Mouse (Mus musculus): ENCODE data around the gene Tmem30a. TPM values are rescaled to one million over a fixed set of nuclear protein-coding genes. Genes with fewer than 3 reads are reported as not detected.

Gene Tmem30a
- 109 and 111 TPM in 2 replicates for polyA plus RNA-seq (2016; fragmentation: Nextera tagmentation; extraction: Ambion mirVana)

DNA sequence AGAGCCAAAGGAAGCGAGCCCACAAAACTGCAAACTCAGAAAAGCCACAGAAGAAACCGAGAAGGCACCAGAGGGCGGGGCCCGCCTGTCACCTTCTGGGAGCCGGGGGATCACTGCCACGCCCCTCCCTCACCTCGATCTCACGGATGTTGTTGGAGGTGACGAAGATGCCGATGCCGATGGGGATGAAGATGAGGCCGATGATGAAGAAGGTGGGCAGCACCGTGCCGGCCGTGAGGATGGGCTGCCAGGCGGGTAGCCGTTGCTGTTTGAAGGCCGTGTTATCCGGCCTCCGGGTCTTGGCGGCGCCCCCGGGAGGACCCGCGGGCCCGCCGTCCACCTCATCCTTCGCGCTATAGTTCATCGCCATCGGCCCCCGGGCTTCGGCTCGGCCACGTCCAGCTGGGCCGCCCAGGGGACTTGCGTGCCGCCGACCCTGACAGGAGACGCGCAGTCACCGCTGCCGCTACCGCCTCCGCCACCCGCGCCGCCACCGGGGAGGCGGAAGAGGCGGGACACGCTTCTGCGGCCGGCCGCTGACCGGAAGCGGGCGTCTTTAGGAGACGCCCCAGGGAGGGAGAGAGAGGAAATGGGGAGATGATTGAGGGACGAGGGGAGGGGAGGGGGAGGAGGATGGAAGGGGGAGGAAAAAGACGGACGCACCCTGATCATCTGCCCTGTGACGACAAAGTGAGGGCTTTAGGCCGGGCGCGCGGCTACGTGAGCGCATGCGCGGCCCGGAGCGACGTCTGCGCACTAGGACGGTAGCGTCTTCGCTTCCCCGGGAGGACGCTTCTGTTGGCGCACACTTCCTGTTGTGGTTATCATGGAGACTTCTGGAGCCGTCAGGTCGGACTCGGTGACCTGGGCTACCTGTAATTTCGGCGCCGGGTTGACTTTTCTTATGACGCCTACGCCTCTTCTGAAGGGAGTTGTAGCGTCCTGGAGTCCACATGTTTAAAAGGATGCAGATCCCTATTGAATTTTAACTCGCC lies at the start of gene Tmem30a:
TSS of gene Tmem30a (minus strand) at position 667 of the 995 bp plus-strand sequence.
- WGBS = under 1% methylated on average over 90 of the region's 91 CpGs
- no peaks in the 10 kb centered on the region for H3K27me3 ChIP-seq (replicated peaks)

DNA sequence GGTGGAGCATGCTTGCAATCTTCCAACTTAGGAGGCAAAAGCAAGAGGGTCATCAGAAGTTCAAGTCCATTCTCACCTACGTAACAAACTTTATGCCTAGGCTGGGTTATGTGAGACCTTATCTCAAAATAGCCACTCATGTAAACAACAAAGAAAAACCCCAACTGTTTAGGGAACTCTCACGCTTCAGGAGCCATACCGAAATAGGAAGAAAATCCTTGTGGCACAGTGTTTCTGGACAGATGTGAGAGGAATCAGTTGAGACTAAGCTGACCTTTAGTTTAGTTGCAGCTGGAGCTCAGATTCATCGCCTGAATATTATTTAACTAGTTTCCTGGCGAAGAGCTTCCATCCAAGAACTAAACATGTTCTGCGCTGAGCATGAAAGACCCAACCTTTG lies 49.3 kb upstream of the Tmem30a start:
- H3K4me2 ChIP-seq = no peak overlapping the region
- H3K4me1 ChIP-seq (replicated peaks) = 0 out of 2 replicates have a peak, but pooled peaks cover 11% of the 10 kb centered on the region
- 76% methylated on average over 6 of the region's 6 CpGs for WGBS
- H3K9me3 ChIP-seq (replicated peaks) = no peaks in the 10 kb centered on the region
- H3K27me3 ChIP-seq (replicated peaks) = no peaks in the 10 kb centered on the region
- H3K9ac ChIP-seq = no peak overlapping the region
- H3K36me3 ChIP-seq = peaks cover 6% of the 10 kb centered on the region
- H3K4me3 ChIP-seq = no peak overlapping the region
- no peak for ATAC-seq (ENCODE audit: insufficient number of reproducible peaks, low FRiP score)
- H3K27ac ChIP-seq (ENCODE audit: poor library complexity, severe bottlenecking) = no peak overlapping the region

More for the DNA sequence above, at the start of gene Tmem30a:
- ATAC-seq (ENCODE audit: insufficient number of reproducible peaks, low FRiP score) = peak; percentile 95
- Histone ChIP-seq H3K9me3 (replicated peaks) (no peaks in the 10 kb centered on the region), H3K27ac (ENCODE audit: poor library complexity, severe bottlenecking) (peak within 1 kb of the TSS; percentile 90), H3K4me1 (replicated peaks) (0 out of 2 replicates have a peak, but pooled peaks cover 9% of the 10 kb centered on the region), H3K9ac (peak within 1 kb of the TSS; percentile 94), H3K36me3 (no peaks in the 10 kb centered on the region), H3K4me3 (peak within 1 kb of the TSS; percentile 93), H3K4me2 (peak within 1 kb of the TSS; percentile 80)

- ATAC-seq (ENCODE audit: insufficient number of reproducible peaks, low FRiP score) = no peak
- Histone ChIP-seq H3K4me2 (no peak overlapping the region), H3K4me1 (replicated peaks) (0 out of 2 replicates have a peak, but pooled peaks cover 11% of the 10 kb centered on the region), H3K27ac (ENCODE audit: poor library complexity, severe bottlenecking) (no peak overlapping the region), H3K9ac (no peak overlapping the region), H3K9me3 (replicated peaks) (no peaks in the 10 kb centered on the region), H3K27me3 (replicated peaks) (no peaks in the 10 kb centered on the region), H3K36me3 (no peaks in the 10 kb centered on the region; the same call in 1 of the 2 replicates), H3K4me3 (no peak overlapping the region)
Observed at GRCm38 (mm10) chr9:79842028-79842427, 48.7 kb upstream of the Tmem30a start.

- Histone ChIP-seq H3K27me3 (replicated peaks) (no peaks in the 10 kb centered on the region), H3K27ac (ENCODE audit: poor library complexity, severe bottlenecking) (no peak overlapping the region), H3K36me3 (no peaks in the 10 kb centered on the region), H3K4me1 (replicated peaks) (peaks cover 17% of the 10 kb centered on the region), H3K4me3 (no peak overlapping the region), H3K9ac (no peak overlapping the region), H3K9me3 (replicated peaks) (no peaks in the 10 kb centered on the region), H3K4me2 (no peak overlapping the region)
- WGBS = 87% methylated on average over 1 of the region's 1 CpGs
- ATAC-seq (ENCODE audit: insufficient number of reproducible peaks, low FRiP score) = no peak
Observed at GRCm38 (mm10) chr9:79831294-79831693, 38.0 kb upstream of the Tmem30a start.

DNA sequence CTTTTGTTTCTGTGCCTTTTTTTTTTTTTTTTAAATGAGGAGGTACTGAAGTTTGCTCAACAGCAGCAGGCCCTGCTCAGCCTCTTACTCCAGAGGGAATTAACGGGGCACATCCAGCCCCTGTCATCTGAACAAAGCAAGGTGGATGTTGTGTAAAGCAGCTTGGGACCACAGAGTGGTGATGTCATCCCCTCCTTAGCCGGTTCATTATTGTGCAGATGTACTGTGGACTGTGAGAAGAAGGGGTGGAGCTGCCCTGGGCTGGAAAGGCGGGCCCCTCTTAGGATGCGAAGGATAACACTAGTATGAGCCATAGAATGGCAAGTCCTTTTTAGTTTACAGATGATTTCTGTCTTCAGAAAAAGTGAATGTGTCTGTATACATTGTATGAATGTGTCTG lies 37.6 kb upstream of the Tmem30a start:
- WGBS = 36% methylated on average over 4 of the region's 4 CpGs
- H3K9me3 ChIP-seq (replicated peaks) = no peaks in the 10 kb centered on the region
- no peak overlapping the region for H3K9ac ChIP-seq
- H3K27me3 ChIP-seq (replicated peaks) = no peaks in the 10 kb centered on the region
- ATAC-seq (ENCODE audit: insufficient number of reproducible peaks, low FRiP score) = no peak
- H3K4me1 ChIP-seq (replicated peaks) = peaks cover 17% of the 10 kb centered on the region
- no peak overlapping the region for H3K4me2 ChIP-seq
- 0 out of 2 replicates have a peak overlapping the region, but pooled peaks have one; percentile 8 for H3K27ac ChIP-seq (ENCODE audit: poor library complexity, severe bottlenecking)
- H3K36me3 ChIP-seq = no peaks in the 10 kb centered on the region
- no peak overlapping the region for H3K4me3 ChIP-seq

GRCm38 (mm10) chr9:79829842-79830800 lies 36.8 kb upstream of the Tmem30a start:
- whole genome bisulfite sequencing = 58% methylated on average over 23 of the region's 23 CpGs
- H3K4me2 ChIP-seq = peak overlapping the region; percentile 38
- H3K27ac ChIP-seq (ENCODE audit: poor library complexity, severe bottlenecking) = 0 out of 2 replicates have a peak overlapping the region, but pooled peaks have one; percentile 8
- no peaks in the 10 kb centered on the region for H3K9me3 ChIP-seq (replicated peaks)
- H3K36me3 ChIP-seq = no peaks in the 10 kb centered on the region
- peaks cover 17% of the 10 kb centered on the region for H3K4me1 ChIP-seq (replicated peaks)
- no peak overlapping the region for H3K4me3 ChIP-seq
- no peaks in the 10 kb centered on the region for H3K27me3 ChIP-seq (replicated peaks)
- ATAC-seq (ENCODE audit: insufficient number of reproducible peaks, low FRiP score) = no peak
- H3K9ac ChIP-seq = no peak overlapping the region

- no peak overlapping the region for H3K4me2 ChIP-seq
- H3K4me1 ChIP-seq (replicated peaks) = peaks cover 17% of the 10 kb centered on the region
- no peaks in the 10 kb centered on the region for H3K36me3 ChIP-seq
- H3K9me3 ChIP-seq (replicated peaks) = no peaks in the 10 kb centered on the region
- no peak overlapping the region for H3K4me3 ChIP-seq
- ATAC-seq (ENCODE audit: insufficient number of reproducible peaks, low FRiP score) = no peak
- H3K27me3 ChIP-seq (replicated peaks) = no peaks in the 10 kb centered on the region
- no peak overlapping the region for H3K9ac ChIP-seq
- H3K27ac ChIP-seq (ENCODE audit: poor library complexity, severe bottlenecking) = no peak overlapping the region
- WGBS = 64% methylated on average over 2 of the region's 2 CpGs
Observed at GRCm38 (mm10) chr9:79827072-79827471, 33.8 kb upstream of the Tmem30a start.

- Histone ChIP-seq H3K9ac (no peak overlapping the region), H3K27me3 (replicated peaks) (no peaks in the 10 kb centered on the region), H3K27ac (ENCODE audit: poor library complexity, severe bottlenecking) (no peak overlapping the region), H3K4me3 (no peak overlapping the region), H3K4me2 (no peak overlapping the region), H3K4me1 (replicated peaks) (peaks cover 11% of the 10 kb centered on the region), H3K9me3 (replicated peaks) (no peaks in the 10 kb centered on the region), H3K36me3 (no peaks in the 10 kb centered on the region)
- WGBS = 79% methylated on average over 7 of the region's 7 CpGs
- no peak for ATAC-seq (ENCODE audit: insufficient number of reproducible peaks, low FRiP score)
Observed at GRCm38 (mm10) chr9:79825526-79825925, 32.2 kb upstream of the Tmem30a start.

GRCm38 (mm10) chr9:79823856-79824255 lies 30.5 kb upstream of the Tmem30a start:
- no peak for ATAC-seq (ENCODE audit: insufficient number of reproducible peaks, low FRiP score)
- Histone ChIP-seq H3K27ac (ENCODE audit: poor library complexity, severe bottlenecking) (no peak overlapping the region), H3K9ac (no peak overlapping the region), H3K27me3 (replicated peaks) (no peaks in the 10 kb centered on the region), H3K4me1 (replicated peaks) (0 out of 2 replicates have a peak, but pooled peaks cover 5% of the 10 kb centered on the region), H3K4me3 (no peak overlapping the region), H3K9me3 (replicated peaks) (no peaks in the 10 kb centered on the region), H3K4me2 (no peak overlapping the region), H3K36me3 (peaks cover 16% of the 10 kb centered on the region)
- 79% methylated on average over 2 of the region's 2 CpGs for whole genome bisulfite sequencing

DNA sequence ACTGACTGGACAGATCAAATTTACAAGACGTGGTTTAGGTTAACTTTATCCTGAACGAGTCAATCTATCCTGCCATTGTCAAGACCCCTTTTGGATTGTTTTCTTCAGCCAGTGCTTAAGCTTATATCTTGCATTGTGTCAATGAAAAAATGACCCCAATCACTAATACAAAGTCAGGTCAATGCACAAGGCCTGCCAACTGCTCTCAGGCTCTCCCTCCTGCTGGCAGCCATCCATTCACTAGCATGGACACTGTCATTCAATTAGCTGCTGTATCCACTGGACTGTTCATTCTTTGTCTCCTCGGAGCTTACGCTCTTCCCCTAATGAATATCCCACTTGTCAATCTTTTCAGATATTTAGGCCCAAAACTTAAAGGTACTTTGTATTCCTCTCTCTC lies 30.1 kb upstream of the Tmem30a start:
- H3K4me3 ChIP-seq = no peak overlapping the region
- H3K9me3 ChIP-seq (replicated peaks) = no peaks in the 10 kb centered on the region
- WGBS = 76% methylated on average over 4 of the region's 4 CpGs

More for the DNA sequence above, 30.1 kb upstream of the Tmem30a start:
- ATAC-seq (ENCODE audit: insufficient number of reproducible peaks, low FRiP score) = no peak
- Histone ChIP-seq H3K4me1 (replicated peaks) (0 out of 2 replicates have a peak, but pooled peaks cover 5% of the 10 kb centered on the region), H3K27ac (ENCODE audit: poor library complexity, severe bottlenecking) (no peak overlapping the region), H3K4me2 (no peak overlapping the region), H3K9ac (no peak overlapping the region), H3K27me3 (replicated peaks) (no peaks in the 10 kb centered on the region), H3K36me3 (peaks cover 20% of the 10 kb centered on the region)

All from heart, embryonic 12.5 days (tissue).